Mouse (Mus musculus) heart, postnatal 10 days (tissue): Measurements from ENCODE around the gene Itpr1. TPM values are rescaled to one million over a fixed set of nuclear protein-coding genes. Genes with fewer than 3 reads are reported as not detected.
A peak's percentile ranks its signal among the peaks of the same experiment; 100 is the strongest.

ENCODE experiments used
- DNase-seq, 2 experiments: peaks; one replicate each; pipeline ENCODE4 v3.0.0; 2021
- intact Hi-C: fragments of 180-260 bp; cut with DNase I; formaldehyde crosslinking; loops from one replicate; pipeline ENCODE4 v1.15.1; 2025
- total RNA-seq, 2 experiments: library from RNA; stranded (reverse); gene quantifications; 2 replicates each; pipeline ENCODE4 v1.2.3; 2021

Itpr1 gene
- total RNA-seq, 2 experiments from 2014 or later = 66.2 TPM

DNA sequence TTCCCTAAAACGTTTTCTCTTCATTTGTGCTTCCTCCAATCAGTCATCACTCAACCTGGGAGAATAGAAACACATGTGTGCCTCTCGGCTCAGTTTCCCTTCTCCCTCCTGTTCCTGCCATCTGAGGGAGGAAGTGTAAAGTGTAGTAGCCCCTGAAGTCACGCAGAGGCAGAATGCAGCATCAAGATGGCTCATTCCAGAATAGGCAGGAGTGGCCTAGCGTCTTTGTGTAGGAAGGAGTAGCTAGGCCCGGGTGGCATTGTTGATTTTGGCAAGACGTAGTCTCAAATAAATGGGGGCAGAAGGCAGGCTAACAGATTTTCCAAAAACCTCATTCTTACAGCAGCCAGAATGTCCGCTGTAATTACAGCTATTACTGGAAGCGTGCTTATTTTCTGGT, 24.7 kb downstream of the Itpr1 start:
- no peak for DNase-seq
- intact Hi-C loops = loop anchor here (5.0 kb wide), 1 partner anchor 90 kb away; no protein-coding TSS in a partner anchor

- no peak for DNase-seq
- intact Hi-C loops = loop anchor here (5.0 kb wide), 1 partner anchor 89 kb away; no protein-coding TSS in a partner anchor
Observed at GRCm38 (mm10) chr6:108238011-108238410, 25.1 kb downstream of the Itpr1 start.

GRCm38 (mm10) chr6:108239056-108239455, 26.2 kb downstream of the Itpr1 start:
- intact Hi-C loops = loop anchor here (5.0 kb wide), 1 partner anchor 88 kb away; no protein-coding TSS in a partner anchor
- DNase-seq = no peak

DNA sequence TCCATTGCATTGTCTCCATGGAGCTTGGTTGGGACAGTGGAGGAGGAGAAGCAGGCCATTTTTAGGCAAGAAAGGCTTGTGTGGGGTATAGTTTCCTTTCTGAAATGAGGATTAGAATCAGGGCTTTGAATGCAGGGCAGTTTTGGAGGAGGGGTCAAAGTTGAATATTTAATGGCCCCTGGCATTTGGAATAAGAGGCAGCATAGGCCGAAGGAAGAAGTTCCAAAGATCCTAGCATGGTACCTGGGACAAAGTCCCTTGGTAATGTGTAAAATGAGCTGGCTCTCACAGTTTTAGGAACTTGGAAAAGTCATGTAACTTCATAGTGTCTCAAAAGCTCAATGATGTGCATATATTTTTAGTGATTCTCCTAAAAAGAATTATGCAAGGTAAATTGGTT, 27.1 kb downstream of the Itpr1 start:
- no peak for DNase-seq
- intact Hi-C loops = no loop called here

- intact Hi-C loops = no loop called here
- no peak for DNase-seq
Observed at GRCm38 (mm10) chr6:108240754-108241153, 27.9 kb downstream of the Itpr1 start.

DNA sequence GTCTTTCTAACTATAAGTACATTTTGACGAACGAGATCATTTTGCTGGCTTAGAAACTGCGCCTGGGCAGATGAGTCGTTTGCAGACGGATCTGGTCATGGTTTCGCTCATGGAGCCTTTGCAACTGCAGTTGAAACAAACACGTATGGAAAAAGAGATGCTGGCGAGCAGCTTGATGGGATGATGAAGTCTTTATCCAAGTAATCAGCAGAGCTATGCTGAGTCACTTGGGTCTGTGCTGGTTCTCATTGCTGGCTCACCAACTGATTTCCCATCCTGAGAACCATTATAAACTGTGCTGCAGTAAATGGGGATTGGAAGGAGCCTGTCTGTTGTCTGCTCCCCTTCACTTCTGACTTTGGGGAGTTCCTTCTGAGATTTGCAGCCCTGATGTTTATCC, 31.7 kb downstream of the Itpr1 start:
- no peak for DNase-seq
- intact Hi-C loops = no loop called here

- intact Hi-C loops = no loop called here
Observed at GRCm38 (mm10) chr6:108246369-108247085, 33.6 kb downstream of the Itpr1 start.

DNA sequence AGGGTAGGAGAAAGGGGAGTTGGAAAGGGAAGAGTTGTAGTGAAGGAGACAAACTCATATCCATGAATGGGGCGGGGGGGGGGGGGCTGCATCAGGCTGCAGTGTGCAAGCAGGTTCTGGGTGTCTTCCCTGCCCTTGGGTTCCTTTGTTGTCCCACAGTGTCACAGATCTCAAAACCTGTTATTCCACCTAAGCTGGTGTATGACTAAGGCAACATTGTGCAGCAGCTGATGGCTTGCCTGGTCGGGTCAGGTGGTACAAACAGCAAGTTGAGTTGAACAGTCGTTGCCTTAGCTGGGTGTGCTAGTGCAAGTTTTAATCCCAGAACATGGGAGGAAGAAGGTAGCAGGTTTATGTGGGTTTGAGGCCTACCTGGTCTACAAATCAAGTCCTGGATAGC, 34.3 kb downstream of the Itpr1 start:
- no peak for DNase-seq
- intact Hi-C loops = no loop called here

More at GRCm38 (mm10) chr6:108246369-108247085, 33.6 kb downstream of the Itpr1 start:
- no peak for DNase-seq

DNA sequence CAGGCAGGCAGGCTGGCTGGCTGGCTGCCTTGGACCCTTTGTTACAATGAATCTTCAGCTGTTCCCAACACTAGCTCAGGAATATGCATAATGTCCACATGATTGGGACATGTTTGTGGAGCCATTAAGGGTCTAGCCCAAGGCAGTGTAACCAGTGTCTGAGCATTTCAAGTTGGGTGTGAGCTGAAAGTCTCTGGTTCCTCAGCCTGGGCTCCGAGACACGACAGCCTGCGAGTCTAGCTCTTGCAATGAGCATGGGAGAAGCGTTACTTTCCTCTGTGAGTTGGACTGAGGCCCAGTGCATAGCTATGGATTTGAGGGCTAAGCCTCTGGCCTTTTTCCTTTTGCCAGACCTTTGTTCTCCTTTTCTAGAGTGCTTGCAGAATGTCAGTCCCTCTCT, 35.6 kb downstream of the Itpr1 start:
- no peak for DNase-seq

GRCm38 (mm10) chr6:108249031-108249917, 36.4 kb downstream of the Itpr1 start:
- DNase-seq = no peak
- intact Hi-C loops = no loop called here

More for the DNA sequence above, 35.6 kb downstream of the Itpr1 start:
- intact Hi-C loops = no loop called here

- intact Hi-C loops = no loop called here
- DNase-seq = no peak
Observed at GRCm38 (mm10) chr6:108249918-108250225, 37.0 kb downstream of the Itpr1 start.

GRCm38 (mm10) chr6:108250416-108250815, 37.5 kb downstream of the Itpr1 start:
- intact Hi-C loops = no loop called here
- DNase-seq = no peak

DNA sequence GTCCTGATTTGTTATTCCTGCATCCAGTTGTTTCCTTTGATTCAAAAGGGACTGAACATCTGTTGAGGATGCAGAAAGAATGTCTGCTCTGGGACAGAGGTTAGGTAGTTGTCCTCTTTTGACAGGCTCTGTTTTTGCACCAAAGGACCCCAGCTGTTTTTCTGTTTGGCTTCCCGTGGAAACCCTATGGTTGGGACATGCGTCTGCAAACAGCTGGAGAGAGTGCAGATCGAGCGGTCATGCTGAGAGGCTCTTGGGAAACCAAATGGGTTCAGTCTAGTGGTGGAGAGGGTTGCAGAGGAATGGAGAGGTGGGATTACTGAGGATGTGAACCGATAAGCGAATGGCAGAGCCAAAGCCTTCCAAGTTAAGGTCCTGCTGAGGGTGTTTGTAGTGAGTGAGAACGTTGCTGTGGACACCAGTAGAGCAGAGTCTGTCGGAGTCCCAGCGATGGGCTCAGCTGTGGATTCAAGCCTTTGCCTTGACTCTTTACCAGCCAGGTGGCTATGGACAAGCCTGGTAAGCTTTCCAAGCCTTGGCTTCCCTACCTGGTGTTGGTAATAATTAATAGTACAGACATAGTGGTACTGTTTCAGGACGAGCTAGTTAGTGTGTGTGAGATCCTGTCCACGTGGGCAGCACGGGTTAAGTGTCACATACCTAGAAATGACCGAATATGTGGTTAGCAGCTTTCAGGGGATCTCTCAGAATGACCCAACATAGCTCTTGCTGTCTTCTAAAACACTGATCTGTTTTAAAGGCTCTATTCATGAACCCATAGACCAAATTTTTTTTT, 39.9 kb downstream of the Itpr1 start:
- peak; percentile 53 to 56 for DNase-seq
- intact Hi-C loops = no loop called here

GRCm38 (mm10) chr6:108254132-108255064, 41.5 kb downstream of the Itpr1 start:
- DNase-seq = no peak
- intact Hi-C loops = loop anchor here (5.0 kb wide), 1 partner anchor 88 kb away; no protein-coding TSS in a partner anchor

GRCm38 (mm10) chr6:108255880-108256279, 43.0 kb downstream of the Itpr1 start:
- intact Hi-C loops = loop anchor here (5.0 kb wide), 1 partner anchor 86 kb away; no protein-coding TSS in a partner anchor
- DNase-seq = no peak

DNA sequence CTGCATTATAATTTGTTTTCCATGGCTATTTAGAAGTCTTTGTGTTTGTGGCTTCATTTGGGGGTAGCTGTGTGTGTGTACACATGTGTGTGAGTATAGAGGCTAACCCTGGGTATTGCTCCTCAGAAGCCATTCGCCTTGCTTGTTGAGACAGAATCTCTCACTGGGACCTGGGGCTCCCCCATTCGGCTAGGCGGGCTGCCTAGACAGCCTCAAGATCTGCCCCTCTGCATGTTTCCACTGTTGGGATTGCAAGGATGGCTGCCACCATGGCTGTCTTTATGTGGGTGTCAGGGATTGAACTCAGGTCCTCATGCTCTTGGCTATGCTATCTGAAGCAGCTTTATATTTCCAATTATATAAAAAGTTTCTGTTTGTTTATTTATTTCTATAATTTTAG, 44.3 kb downstream of the Itpr1 start:
- no peak for DNase-seq
- intact Hi-C loops = loop anchor here (5.0 kb wide), 1 partner anchor 85 kb away; no protein-coding TSS in a partner anchor

GRCm38 (mm10) chr6:108258631-108259030, 45.7 kb downstream of the Itpr1 start:
- DNase-seq = no peak
- intact Hi-C loops = loop anchor here (5.0 kb wide), 1 partner anchor 84 kb away; no protein-coding TSS in a partner anchor

DNA sequence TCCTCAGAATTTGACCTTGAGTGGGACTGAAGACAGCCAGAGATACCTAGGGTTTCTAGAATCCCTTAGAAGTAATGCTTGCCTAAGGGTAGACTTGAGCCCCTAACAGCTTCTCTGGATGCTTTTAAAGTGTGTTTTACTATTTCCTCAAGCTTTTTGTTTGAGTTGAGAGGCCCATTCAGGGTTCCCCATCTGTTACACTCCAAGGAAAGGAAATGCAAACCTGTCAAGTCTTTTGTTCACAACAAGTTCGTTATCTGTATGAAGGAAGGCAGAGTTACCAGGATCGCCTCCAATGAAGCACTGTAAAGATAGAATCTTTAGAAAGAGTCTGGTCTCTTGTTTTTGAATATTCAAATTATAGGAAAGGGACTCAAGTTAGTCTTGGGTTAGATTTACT, 46.8 kb downstream of the Itpr1 start:
- intact Hi-C loops = loop anchor here (5.0 kb wide), 1 partner anchor 83 kb away; no protein-coding TSS in a partner anchor
- no peak for DNase-seq

DNA sequence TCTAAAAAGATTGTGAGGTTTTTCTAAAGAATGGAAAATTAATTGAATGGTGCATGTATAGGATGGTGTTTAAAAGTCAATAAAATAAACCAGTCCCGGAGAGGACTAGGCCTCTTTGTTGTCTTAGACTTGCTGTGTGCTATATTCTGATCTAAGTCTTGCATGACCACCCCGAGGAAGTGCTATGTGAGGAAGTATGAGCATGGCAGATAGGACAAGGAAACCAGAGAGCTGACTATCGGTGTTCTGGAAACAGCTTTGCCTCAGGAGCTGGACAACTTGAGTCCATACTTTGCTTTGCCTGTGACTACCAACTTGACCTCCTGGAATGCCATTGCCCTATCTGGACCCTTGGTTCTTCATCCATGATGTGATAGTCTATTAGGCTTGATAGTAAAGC, 48.6 kb downstream of the Itpr1 start:
- DNase-seq = no peak
- intact Hi-C loops = no loop called here

DNA sequence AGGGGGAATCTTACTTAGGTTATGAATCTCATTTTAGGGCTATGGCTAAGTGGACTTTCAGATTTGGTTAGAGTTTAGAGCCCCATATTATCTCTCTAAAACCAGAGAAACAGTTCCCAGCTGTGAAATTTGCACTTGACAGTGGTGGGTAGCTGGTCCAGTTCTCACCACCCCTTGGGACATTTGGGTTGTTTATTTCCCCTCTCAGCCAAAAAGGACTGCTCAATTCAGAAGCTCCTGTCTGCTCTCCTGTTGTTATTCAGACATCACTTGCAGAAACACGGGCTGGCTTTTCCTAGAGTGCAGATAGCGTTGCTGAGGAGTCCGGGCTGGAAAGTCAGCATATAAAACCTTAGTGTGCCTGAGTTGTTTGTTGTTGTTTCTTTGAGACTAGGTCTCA, 51.3 kb downstream of the Itpr1 start:
- intact Hi-C loops = no loop called here
- no peak for DNase-seq
